Mouse (Mus musculus) bone marrow, adult 2 months (tissue): Measurements from ENCODE around the gene Casz1.

Experiments
- CTCF ChIP-seq: fragments of 200-500 bp; IDR thresholded peaks from 2 replicates; pipeline ENCODE4 v1.5.1; 2011; ENCODE audit warnings: low read length, control low read depth; ENCODE audit not compliant: control insufficient read depth, insufficient read depth
- POLR2A ChIP-seq: fragments of 200-500 bp; IDR thresholded peaks from 2 replicates; pipeline ENCODE4 v1.6.1; 2011; ENCODE audit warnings: low read depth, mild to moderate bottlenecking, control low read depth, low read length, borderline replicate concordance; ENCODE audit not compliant: control insufficient read depth

DNA sequence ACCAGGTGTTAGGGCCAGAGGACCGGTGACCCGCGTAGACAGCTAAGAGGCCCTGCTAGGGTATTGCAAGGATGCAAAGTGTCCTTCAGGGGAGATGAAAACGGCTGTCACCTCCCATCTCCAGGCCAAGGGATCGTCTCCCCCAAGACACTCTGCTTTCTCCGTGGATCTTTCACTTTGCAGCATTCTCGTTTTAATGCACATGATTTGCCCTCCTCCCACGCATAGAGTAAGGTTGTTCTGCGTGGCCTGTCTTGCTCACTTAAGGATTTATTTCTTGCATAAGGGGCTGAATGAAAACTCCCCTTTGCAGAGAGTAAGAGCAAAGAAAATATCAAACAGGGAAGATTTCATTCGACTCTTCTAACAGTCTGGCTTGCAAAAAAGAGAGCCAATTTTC lies 593 bp upstream of the Casz1 start:
- TF ChIP-seq POLR2A (no peak), CTCF (no peak)
